ENCODE assay signal across 13 mouse cellular contexts in the genomic region with DNA sequence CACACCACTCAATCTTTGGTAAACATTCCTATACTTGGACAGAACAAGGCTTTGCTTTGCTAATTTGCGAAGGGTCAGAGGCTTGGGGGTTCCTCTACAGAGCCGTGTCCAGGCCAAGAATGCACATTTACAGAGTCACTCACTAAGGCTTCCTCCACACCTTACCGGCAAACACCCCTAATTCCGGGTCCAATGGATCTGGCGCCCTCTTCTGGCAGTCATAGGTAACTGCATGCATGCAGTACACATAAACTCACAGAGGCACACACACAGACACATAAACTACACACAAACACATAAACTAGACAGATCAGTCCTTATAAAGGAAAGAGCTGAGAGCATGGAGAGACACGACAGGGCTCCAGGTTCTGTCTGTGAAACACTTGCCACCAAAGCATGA.
DNase-seq lines count a peak whose midpoint lies in the region; TF ChIP-seq lines count a peak whose summit lies in the region.
"Had no signal": no experiment of that assay in that cellular context is flagged by ENCODE, and none has a peak within 500 bp of the region (broad histone marks: within the 10 kb centered on the region; RNA-seq: fewer than 3 reads in every experiment).

No protein-coding gene starts in this region.

- no peaks in the 10 kb centered on the region for H3K4me1 ChIP-seq in testis, adult 2 months (ENCODE audit: control insufficient read depth, insufficient read depth, low read length)
- H3K4me1 ChIP-seq: forebrain, embryonic 13.5 days; heart, embryonic 12.5 days; megakaryocyte, embryonic 14.5 days had no signal

- H3K27me3 ChIP-seq in testis, adult 2 months (ENCODE audit: control insufficient read depth, insufficient read depth, low read length), result no peaks in the 10 kb centered on the region

- peak; percentile 64 for TF ChIP-seq CTCF in layer of hippocampus, adult 2 months (conservative IDR thresholded peaks at IDR 0.05)
- TF ChIP-seq CTCF in testis, adult 2 months (IDR thresholded peaks at IDR 0.05; ENCODE audit: control insufficient read depth, insufficient read depth, insufficient replicate concordance, low read depth, low read length), result peak; percentile 89

- DNase-seq in layer of hippocampus, adult 2 months (ENCODE audit: low spot score in 2 of 2), result no peak
- DNase-seq in layer of hippocampus, postnatal 25 days (ENCODE audit: extremely low spot score in 1 of 2, low spot score in 1 of 2), result no peak
- DNase-seq in testis, postnatal 14 days (ENCODE audit: low spot score), result no peak
- peak; percentile 43 for DNase-seq in ZHBTc4 (ENCODE audit: low read depth, low spot score)
- DNase-seq in neural tube, embryonic 10.5 days (ENCODE audit: extremely low spot score, low spot score), result no peak
- DNase-seq in cerebellum, adult 18-20 months, result no peak
- DNase-seq: adrenal gland, postnatal 14 days; gastrocnemius, postnatal 25 days; kidney, adult 11 months had no signal

- no peak for TF ChIP-seq POLR2A in testis, adult 2 months (IDR thresholded peaks at IDR 0.05; ENCODE audit: control insufficient read depth, low read depth, low read length)

- H3K27ac ChIP-seq in layer of hippocampus, adult 2 months, result no peak overlapping the region
- no peak overlapping the region for H3K27ac ChIP-seq in testis, adult 2 months (ENCODE audit: control insufficient read depth, insufficient read depth, low read depth, low read length)
- H3K27ac ChIP-seq: forebrain, embryonic 13.5 days had no signal

- no peaks in the 10 kb centered on the region for H3K36me3 ChIP-seq in testis, adult 2 months (ENCODE audit: control insufficient read depth, insufficient read depth, low read length)
- H3K36me3 ChIP-seq: heart, embryonic 12.5 days had no signal

- H3K4me3 ChIP-seq in layer of hippocampus, adult 2 months, result no peak overlapping the region
- no peak overlapping the region for H3K4me3 ChIP-seq in testis, adult 2 months (ENCODE audit: control insufficient read depth, low read depth, low read length)
- H3K4me3 ChIP-seq: forebrain, embryonic 13.5 days; heart, embryonic 12.5 days; megakaryocyte, embryonic 14.5 days had no signal
